Mouse (Mus musculus) testis, adult 2 months (tissue): Measurements from ENCODE around the gene Dlg5. TPM values are rescaled to one million over a fixed set of nuclear protein-coding genes. Genes with fewer than 3 reads are reported as not detected.

Experiments used
- H3K27ac ChIP-seq: fragments of 200-500 bp; 2 replicates; pipeline ENCODE4 v1.5.1; 2012; ENCODE audit warnings: low read depth, low read length; ENCODE audit not compliant: control insufficient read depth, insufficient read depth
- H3K27me3 ChIP-seq: fragments of 200-500 bp; 2 replicates; pipeline ENCODE4 v1.6.1; 2012; ENCODE audit warnings: mild to moderate bottlenecking, low read length, moderate library complexity; ENCODE audit not compliant: control insufficient read depth, insufficient read depth
- H3K36me3 ChIP-seq: fragments of 200-500 bp; 2 replicates; pipeline ENCODE4 v1.6.1; 2012; ENCODE audit warnings: mild to moderate bottlenecking, low read length; ENCODE audit not compliant: control insufficient read depth, insufficient read depth
- H3K4me1 ChIP-seq: fragments of 200-500 bp; 2 replicates; pipeline ENCODE4 v1.6.1; 2012; ENCODE audit warnings: low read length; ENCODE audit not compliant: control insufficient read depth, insufficient read depth
- H3K4me3 ChIP-seq: fragments of 200-500 bp; 2 replicates; pipeline ENCODE4 v1.5.1; 2012; ENCODE audit warnings: low read depth, mild to moderate bottlenecking, low read length, moderate library complexity, mixed read lengths; ENCODE audit not compliant: control insufficient read depth
- CTCF ChIP-seq: fragments of 200-500 bp; IDR thresholded peaks from 2 replicates; pipeline ENCODE4 v1.5.1; 2012; ENCODE audit warnings: low read depth, mild to moderate bottlenecking, inconsistent platforms, low read length, moderate library complexity; ENCODE audit not compliant: control insufficient read depth, insufficient read depth, insufficient replicate concordance
- POLR2A ChIP-seq: fragments of 200-500 bp; IDR thresholded peaks from 2 replicates; pipeline ENCODE4 v1.6.1; 2012; ENCODE audit warnings: low read depth, mild to moderate bottlenecking, inconsistent platforms, low read length, moderate library complexity; ENCODE audit not compliant: control insufficient read depth
- polyA plus RNA-seq: library from polyadenylated mRNA; depleted of rRNA; stranded (reverse); fragments of >200 nt; gene quantifications from 2 replicates; pipeline ENCODE4 v1.2.3, GENCODE M21; 2012; rRNA removed

Gene Dlg5
- 3.4 and 5.8 TPM in 2 replicates for polyA plus RNA-seq

DNA sequence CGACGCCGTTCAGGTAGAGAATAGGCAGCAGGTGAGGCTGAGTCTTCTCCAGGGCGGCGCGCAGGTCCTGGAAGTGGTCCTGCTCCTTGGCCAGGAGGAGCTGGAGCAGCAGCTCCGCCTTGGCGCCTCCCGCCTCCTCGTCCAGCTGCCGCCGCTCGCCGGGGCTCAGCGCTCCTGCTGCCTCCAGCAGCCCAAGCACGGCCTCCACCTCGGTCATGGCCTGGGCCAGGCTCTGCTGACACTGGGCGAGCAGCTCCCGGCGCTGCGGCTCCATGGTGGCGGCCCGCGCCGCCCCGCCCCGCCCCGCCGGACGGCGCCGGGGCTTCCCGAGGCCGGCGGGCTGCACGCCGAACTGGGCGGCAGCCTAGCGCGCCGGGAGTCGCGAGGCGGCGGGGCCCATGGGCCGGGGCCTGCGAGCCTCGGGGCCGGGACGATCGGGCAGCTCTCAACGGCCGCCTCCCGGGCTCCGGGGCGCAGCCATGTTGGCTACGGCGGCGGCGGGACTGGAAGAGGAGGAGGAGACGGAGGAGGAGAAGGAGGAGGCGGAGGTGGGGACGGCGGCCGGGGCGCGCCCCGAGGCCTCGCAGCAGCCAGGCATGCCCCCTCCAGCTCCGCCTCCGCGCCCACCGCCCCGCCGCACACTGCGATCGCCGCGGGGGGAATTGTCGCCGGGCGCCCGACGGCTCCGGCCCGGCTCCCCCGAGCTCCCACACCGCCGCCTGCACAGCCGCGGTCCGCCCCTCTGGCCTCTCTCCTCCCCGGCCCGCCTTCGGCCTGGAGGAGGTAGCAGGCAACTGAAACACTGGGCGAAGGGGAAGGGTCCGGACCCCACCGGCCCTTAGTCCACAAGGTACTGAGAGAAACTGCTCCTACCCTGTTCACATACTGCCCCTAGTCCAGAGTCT is at the start of gene Dlg5:
TSS of gene Dlg5 (minus strand) at position 744 of the 905 bp plus-strand sequence.
- Histone ChIP-seq H3K4me1 (peaks cover 15% of the 10 kb centered on the region), H3K36me3 (no peaks in the 10 kb centered on the region), H3K27me3 (no peaks in the 10 kb centered on the region), H3K4me3 (peak within 1 kb of the TSS; percentile 86), H3K27ac (0 out of 2 replicates have a peak within 1 kb of the TSS, but pooled peaks have one; percentile 20)
- TF ChIP-seq CTCF (no peak), POLR2A (peak; percentile 39; the same call in 1 of the 2 replicates)

DNA sequence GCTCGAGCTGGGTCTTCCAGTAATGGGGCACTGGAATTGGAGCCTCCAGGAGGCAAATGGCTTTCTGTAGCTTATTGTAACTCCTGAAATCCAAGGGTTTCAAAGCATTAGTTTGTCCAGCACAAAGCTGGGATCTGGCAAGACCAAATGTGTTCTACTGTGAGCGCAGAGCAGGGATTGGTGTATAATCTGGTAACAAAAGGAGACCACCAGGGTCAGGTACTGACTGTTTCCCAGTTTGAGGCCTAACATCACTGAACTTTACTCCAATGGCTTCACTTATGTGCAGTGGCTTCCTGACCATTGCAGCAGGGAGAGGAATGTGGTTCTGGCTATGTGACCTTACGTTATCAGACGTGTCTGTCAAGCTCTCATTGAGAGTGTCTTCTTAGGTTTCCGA is 47.9 kb upstream of the Dlg5 start:
- Histone ChIP-seq H3K27ac (no peak overlapping the region), H3K27me3 (no peaks in the 10 kb centered on the region), H3K36me3 (no peaks in the 10 kb centered on the region), H3K4me1 (peaks cover 4% of the 10 kb centered on the region), H3K4me3 (peak overlapping the region; percentile 76)
- TF ChIP-seq CTCF, result no peak
- TF ChIP-seq POLR2A, result no peak

DNA sequence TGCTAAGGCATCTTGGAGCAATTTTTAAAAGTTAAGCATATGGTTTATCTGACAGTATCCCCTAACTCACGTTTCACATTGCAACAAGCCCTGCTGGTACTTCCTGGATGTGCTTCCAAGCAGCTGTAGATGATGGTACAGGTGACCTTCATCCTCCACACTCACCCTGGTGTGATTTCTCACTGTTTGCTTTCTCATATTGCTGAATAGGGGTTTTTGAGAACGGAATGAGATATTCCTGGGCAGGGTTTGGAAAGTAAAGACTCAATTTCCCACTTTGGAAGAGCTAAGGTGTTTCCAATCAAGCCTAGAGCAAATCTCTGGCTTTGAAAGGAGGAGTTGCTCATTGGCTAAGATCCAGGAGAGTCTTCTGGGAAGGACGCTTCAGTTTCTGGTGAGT is 47.2 kb upstream of the Dlg5 start, which contains the start of gene E330034G19Rik:
TSS of gene E330034G19Rik (plus strand) at position 301 of the 400 bp plus-strand sequence.
- Histone ChIP-seq H3K4me3 (peak within 1 kb of the TSS; percentile 76), H3K36me3 (no peaks in the 10 kb centered on the region), H3K4me1 (peaks cover 4% of the 10 kb centered on the region), H3K27ac (no peak within 1 kb of the TSS), H3K27me3 (no peaks in the 10 kb centered on the region)
- TF ChIP-seq POLR2A (no peak), CTCF (no peak)

DNA sequence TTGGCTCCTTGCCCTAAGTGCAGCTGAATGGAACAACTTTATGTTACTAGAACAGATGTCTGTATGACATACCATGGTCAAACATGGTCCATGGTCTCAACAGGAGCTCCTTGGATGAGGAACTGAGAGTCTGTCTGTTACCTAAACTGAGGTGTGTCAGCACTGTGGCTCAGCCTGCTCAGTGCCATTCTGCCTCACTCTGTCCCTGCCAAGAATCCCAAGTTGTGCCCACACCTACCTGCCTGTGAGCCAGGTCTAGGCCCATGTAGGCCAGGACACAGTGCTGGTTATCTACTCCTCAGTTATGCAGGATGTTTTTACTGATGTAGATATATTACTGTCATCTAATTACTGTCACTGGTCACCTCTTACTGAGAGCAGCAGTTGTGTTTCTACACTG is 45.0 kb upstream of the Dlg5 start:
- Histone ChIP-seq H3K4me3 (no peak overlapping the region), H3K4me1 (no peaks in the 10 kb centered on the region; the same call in 1 of the 2 replicates), H3K27me3 (no peaks in the 10 kb centered on the region), H3K36me3 (no peaks in the 10 kb centered on the region), H3K27ac (no peak overlapping the region)
- TF ChIP-seq CTCF, result no peak
- TF ChIP-seq POLR2A, result no peak

DNA sequence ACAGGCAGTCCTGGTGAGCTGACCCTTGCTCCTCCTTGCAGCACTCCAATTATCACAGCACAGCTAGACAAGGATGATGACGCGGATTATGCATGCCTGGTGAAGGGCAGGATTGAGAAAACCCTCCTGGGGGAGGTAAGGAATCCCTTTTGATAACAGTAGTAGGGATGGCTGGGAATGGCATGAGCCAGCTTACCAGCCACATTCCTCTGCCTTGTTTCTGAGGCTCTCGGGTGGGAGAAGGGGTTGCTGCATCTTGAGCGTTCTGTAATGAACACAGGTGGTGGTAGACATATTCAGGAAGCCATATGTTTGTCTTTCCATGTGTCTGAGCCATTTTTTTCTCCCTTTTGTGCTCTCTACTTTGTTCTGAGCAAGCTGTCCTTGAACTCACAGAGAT is 40.4 kb upstream of the Dlg5 start:
- no peaks in the 10 kb centered on the region for H3K27me3 ChIP-seq
- no peak overlapping the region for H3K27ac ChIP-seq
- TF ChIP-seq POLR2A, result no peak
- TF ChIP-seq CTCF, result no peak
- no peak overlapping the region for H3K4me3 ChIP-seq
- no peaks in the 10 kb centered on the region for H3K4me1 ChIP-seq
- H3K36me3 ChIP-seq, result no peaks in the 10 kb centered on the region

DNA sequence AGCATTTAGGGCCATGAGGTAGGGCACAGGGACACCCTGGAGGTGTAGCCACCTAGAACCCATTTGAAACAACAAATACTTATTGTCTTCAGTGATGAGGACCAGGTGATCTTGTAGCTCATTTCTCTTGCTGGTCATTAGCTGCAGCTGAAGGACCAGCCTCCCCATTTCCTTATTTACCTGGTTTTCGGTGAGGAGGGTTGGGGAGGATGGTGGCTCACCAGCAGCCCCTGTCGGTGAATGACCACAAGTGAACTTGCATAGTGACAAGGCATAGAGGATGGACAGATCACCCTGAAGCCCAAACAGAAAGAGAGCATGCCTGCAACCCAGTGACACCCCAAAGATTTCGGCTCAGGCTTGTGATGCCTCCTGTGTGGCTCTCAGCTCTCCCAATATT is 36.6 kb upstream of the Dlg5 start:
- H3K4me3 ChIP-seq, result no peak overlapping the region
- no peak overlapping the region for H3K27ac ChIP-seq
- H3K36me3 ChIP-seq, result no peaks in the 10 kb centered on the region
- no peaks in the 10 kb centered on the region for H3K27me3 ChIP-seq
- TF ChIP-seq CTCF (no peak), POLR2A (no peak)
- H3K4me1 ChIP-seq, result no peaks in the 10 kb centered on the region

DNA sequence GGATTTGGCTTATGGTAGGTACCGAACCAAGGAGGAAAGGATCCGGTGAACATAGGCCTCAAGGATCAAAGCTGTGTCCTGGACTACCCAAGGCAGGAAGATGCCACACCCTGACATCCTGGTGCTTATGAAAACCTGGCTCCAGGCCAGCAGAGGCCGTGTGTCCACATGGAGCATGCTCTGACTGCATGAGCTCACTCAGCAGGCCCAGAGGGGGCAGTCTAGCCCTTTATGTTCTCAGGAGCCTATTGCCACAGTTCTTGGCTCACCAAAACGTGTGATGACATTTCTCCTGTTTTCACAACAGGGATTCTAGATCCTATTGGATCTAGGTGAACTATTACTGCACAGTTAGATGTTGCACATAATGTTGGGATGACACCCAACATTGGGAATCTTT is 35.6 kb upstream of the Dlg5 start:
- Histone ChIP-seq H3K36me3 (no peaks in the 10 kb centered on the region), H3K27me3 (no peaks in the 10 kb centered on the region), H3K4me3 (no peak overlapping the region), H3K27ac (no peak overlapping the region), H3K4me1 (no peaks in the 10 kb centered on the region)
- TF ChIP-seq POLR2A (no peak), CTCF (no peak)
